Mouse (Mus musculus) G1E (cell line): ENCODE data around the gene Rnf182.

Experiments
- CTCF ChIP-seq: IDR thresholded peaks from 2 replicates; pipeline ENCODE4 v1.5.1; 2012; ENCODE audit warnings: low read depth, low read length, inconsistent platforms, mixed read lengths
- GATA1 ChIP-seq: IDR thresholded peaks from 2 replicates; pipeline ENCODE4 v1.6.1; 2012; ENCODE audit warnings: borderline replicate concordance, low read length, inconsistent platforms, mixed read lengths
- POLR2AphosphoS5 ChIP-seq: IDR thresholded peaks from 2 replicates; pipeline ENCODE4 v1.6.1; 2012; ENCODE audit warnings: low read depth, low read length, inconsistent platforms; ENCODE audit not compliant: insufficient replicate concordance
- TAL1 ChIP-seq: conservative IDR thresholded peaks from 2 replicates; pipeline ENCODE4 v1.6.1; 2012; ENCODE audit warnings: low read depth, low read length, inconsistent platforms, mixed read lengths

DNA sequence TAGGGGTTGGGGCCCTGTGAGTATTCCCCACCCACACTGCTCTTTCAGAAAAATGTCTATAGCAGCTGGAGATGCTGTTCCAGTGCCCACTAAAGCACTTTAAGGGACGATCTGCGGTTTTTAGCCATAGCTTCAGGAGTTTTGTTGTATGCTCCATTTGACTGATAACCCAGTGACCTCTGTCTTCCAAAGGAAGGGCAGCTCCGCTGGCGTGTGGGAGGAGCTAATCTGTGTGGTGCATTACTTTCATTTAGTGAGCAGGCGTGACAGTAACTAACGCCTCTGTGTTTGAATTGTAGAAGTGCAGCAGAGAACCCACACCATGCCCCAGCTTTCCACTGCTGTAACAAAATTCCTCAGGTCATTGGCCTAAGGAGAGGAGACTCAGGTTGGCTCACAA, 38.6 kb downstream of the Rnf182 start:
- no peak for TF ChIP-seq CTCF
- TF ChIP-seq TAL1, result no peak
- no peak for TF ChIP-seq GATA1
- TF ChIP-seq POLR2AphosphoS5, result no peak
